Mouse (Mus musculus): ENCODE results near the gene Slamf8. TPM values are rescaled to one million over a fixed set of nuclear protein-coding genes. Genes with fewer than 3 reads are reported as not detected.

Slamf8 gene
- polyA plus RNA-seq, 1 experiment, result not detected

- whole genome bisulfite sequencing, result 93% methylated on average over 8 of the region's 8 CpGs
- H3K4me1 ChIP-seq (ENCODE audit: control insufficient read depth, insufficient read depth, low read length), result peaks cover 4% of the 10 kb centered on the region
- no peak overlapping the region for H3K4me3 ChIP-seq (ENCODE audit: insufficient read depth, low read depth, low read length)
- H3K27ac ChIP-seq (ENCODE audit: insufficient read depth, low read depth, low read length), result no peak overlapping the region
- TF ChIP-seq CTCF (IDR thresholded peaks at IDR 0.05; ENCODE audit: insufficient read depth, low read depth, low read length) (no peak), POLR2A (IDR thresholded peaks at IDR 0.05; ENCODE audit: insufficient read depth, low read depth, low read length) (no peak)
Measured at GRCm38 (mm10) chr1:172582436-172582835, 7.9 kb downstream of the Slamf8 start.

GRCm38 (mm10) chr1:172580116-172580515, 10.3 kb downstream of the Slamf8 start:
- no peak for TF ChIP-seq POLR2A (IDR thresholded peaks at IDR 0.05; ENCODE audit: insufficient read depth, low read depth, low read length)
- no peak for TF ChIP-seq CTCF (IDR thresholded peaks at IDR 0.05; ENCODE audit: insufficient read depth, low read depth, low read length)
- H3K4me3 ChIP-seq (ENCODE audit: insufficient read depth, low read depth, low read length), result no peak overlapping the region
- no peaks in the 10 kb centered on the region for H3K4me1 ChIP-seq (ENCODE audit: control insufficient read depth, insufficient read depth, low read length)
- H3K27ac ChIP-seq (ENCODE audit: insufficient read depth, low read depth, low read length), result no peak overlapping the region
- 80% methylated on average over 6 of the region's 6 CpGs for WGBS

- Histone ChIP-seq H3K27ac (ENCODE audit: insufficient read depth, low read depth, low read length) (no peak overlapping the region), H3K4me1 (ENCODE audit: control insufficient read depth, insufficient read depth, low read length) (no peaks in the 10 kb centered on the region; the same call in 1 of the 2 replicates), H3K4me3 (ENCODE audit: insufficient read depth, low read depth, low read length) (no peak overlapping the region)
- TF ChIP-seq POLR2A (IDR thresholded peaks at IDR 0.05; ENCODE audit: insufficient read depth, low read depth, low read length) (no peak), CTCF (IDR thresholded peaks at IDR 0.05; ENCODE audit: insufficient read depth, low read depth, low read length) (no peak)
- 58% methylated on average over 4 of the region's 4 CpGs for WGBS
Measured at GRCm38 (mm10) chr1:172567758-172568157, 22.6 kb downstream of the Slamf8 start.

- 87% methylated on average over 3 of the region's 3 CpGs for WGBS
- no peak overlapping the region for H3K4me3 ChIP-seq (ENCODE audit: insufficient read depth, low read depth, low read length)
- TF ChIP-seq CTCF (IDR thresholded peaks at IDR 0.05; ENCODE audit: insufficient read depth, low read depth, low read length), result no peak
- no peak for TF ChIP-seq POLR2A (IDR thresholded peaks at IDR 0.05; ENCODE audit: insufficient read depth, low read depth, low read length)
- peaks cover 12% of the 10 kb centered on the region for H3K4me1 ChIP-seq (ENCODE audit: control insufficient read depth, insufficient read depth, low read length)
- H3K27ac ChIP-seq (ENCODE audit: insufficient read depth, low read depth, low read length), result no peak overlapping the region
Measured at GRCm38 (mm10) chr1:172566131-172566530, 24.2 kb downstream of the Slamf8 start.

- TF ChIP-seq POLR2A (IDR thresholded peaks at IDR 0.05; ENCODE audit: insufficient read depth, low read depth, low read length), result no peak
- TF ChIP-seq CTCF (IDR thresholded peaks at IDR 0.05; ENCODE audit: insufficient read depth, low read depth, low read length), result no peak
- WGBS, result 4% methylated on average over 10 of the region's 10 CpGs
- H3K4me1 ChIP-seq (ENCODE audit: control insufficient read depth, insufficient read depth, low read length), result peaks cover 12% of the 10 kb centered on the region
- peak overlapping the region; percentile 65 for H3K4me3 ChIP-seq (ENCODE audit: insufficient read depth, low read depth, low read length)
- H3K27ac ChIP-seq (ENCODE audit: insufficient read depth, low read depth, low read length), result no peak overlapping the region
Measured at GRCm38 (mm10) chr1:172563465-172563828, 26.9 kb downstream of the Slamf8 start.

GRCm38 (mm10) chr1:172562641-172563464, 27.5 kb downstream of the Slamf8 start:
- Histone ChIP-seq H3K27ac (ENCODE audit: insufficient read depth, low read depth, low read length) (peak overlapping the region; percentile 6; the same call in 1 of the 2 replicates), H3K4me1 (ENCODE audit: control insufficient read depth, insufficient read depth, low read length) (peaks cover 12% of the 10 kb centered on the region), H3K4me3 (ENCODE audit: insufficient read depth, low read depth, low read length) (peak overlapping the region; percentile 65)
- TF ChIP-seq POLR2A (IDR thresholded peaks at IDR 0.05; ENCODE audit: insufficient read depth, low read depth, low read length), result peak; percentile 38; the same call in 1 of the 2 replicates
- no peak for TF ChIP-seq CTCF (IDR thresholded peaks at IDR 0.05; ENCODE audit: insufficient read depth, low read depth, low read length)
- under 1% methylated on average over 66 of the region's 66 CpGs for WGBS

- peaks cover 3% of the 10 kb centered on the region for H3K4me1 ChIP-seq (ENCODE audit: control insufficient read depth, insufficient read depth, low read length)
- TF ChIP-seq POLR2A (IDR thresholded peaks at IDR 0.05; ENCODE audit: insufficient read depth, low read depth, low read length) (no peak), CTCF (IDR thresholded peaks at IDR 0.05; ENCODE audit: insufficient read depth, low read depth, low read length) (no peak)
- no peak within 1 kb of the TSS for H3K4me3 ChIP-seq (ENCODE audit: insufficient read depth, low read depth, low read length)
- WGBS, result 84% methylated on average over 11 of the region's 11 CpGs
- no peak within 1 kb of the TSS for H3K27ac ChIP-seq (ENCODE audit: insufficient read depth, low read depth, low read length)
Measured at GRCm38 (mm10) chr1:172555638-172556037, 34.7 kb downstream of the Slamf8 start, which contains the start of gene Vsig8. Gene Vsig8 (plus strand): TSS chr1:172555938.

- Histone ChIP-seq H3K27ac (ENCODE audit: insufficient read depth, low read depth, low read length) (no peak overlapping the region), H3K4me1 (ENCODE audit: control insufficient read depth, insufficient read depth, low read length) (peaks cover 11% of the 10 kb centered on the region), H3K4me3 (ENCODE audit: insufficient read depth, low read depth, low read length) (no peak overlapping the region)
- no peak for TF ChIP-seq CTCF (IDR thresholded peaks at IDR 0.05; ENCODE audit: insufficient read depth, low read depth, low read length)
- no peak for TF ChIP-seq POLR2A (IDR thresholded peaks at IDR 0.05; ENCODE audit: insufficient read depth, low read depth, low read length)
- 64% methylated on average over 1 of the region's 1 CpGs for WGBS
Measured at GRCm38 (mm10) chr1:172552623-172553022, 37.7 kb downstream of the Slamf8 start.

- Histone ChIP-seq H3K4me1 (ENCODE audit: control insufficient read depth, insufficient read depth, low read length) (peaks cover 11% of the 10 kb centered on the region), H3K27ac (ENCODE audit: insufficient read depth, low read depth, low read length) (no peak overlapping the region), H3K4me3 (ENCODE audit: insufficient read depth, low read depth, low read length) (no peak overlapping the region)
- 64% methylated on average over 7 of the region's 7 CpGs for WGBS
- TF ChIP-seq POLR2A (IDR thresholded peaks at IDR 0.05; ENCODE audit: insufficient read depth, low read depth, low read length) (no peak), CTCF (IDR thresholded peaks at IDR 0.05; ENCODE audit: insufficient read depth, low read depth, low read length) (no peak)
Measured at GRCm38 (mm10) chr1:172551009-172551408, 39.4 kb downstream of the Slamf8 start.
